Mouse (Mus musculus) embryonic facial prominence, embryonic 11.5 days (tissue): Measurements from ENCODE around the gene Fam13c. TPM values are rescaled to one million over a fixed set of nuclear protein-coding genes. Genes with fewer than 3 reads are reported as not detected.

ENCODE experiments used
- ATAC-seq: fragments of 200-750 bp; cut with Nextera tagmentation; replicated peaks from 2 replicates; pipeline ENCODE4 v1.8.0; 2017; ENCODE audit warnings: low read depth; ENCODE audit not compliant: insufficient number of reproducible peaks, low FRiP score, low TSS enrichment
- DNase-seq: peaks from one replicate; pipeline ENCODE4 v3.0.0-alpha.2; 2015; ENCODE audit warnings: low spot score
- H3K27ac ChIP-seq: fragments of 300-500 bp; sonication (generic); replicated peaks from 2 replicates; pipeline ENCODE4 v1.5.1; 2014; ENCODE audit warnings: mild to moderate bottlenecking, low read depth, low read length, control low read depth
- H3K27me3 ChIP-seq: fragments of 300-500 bp; sonication (generic); 2 replicates; pipeline ENCODE4 v1.6.1; 2014; ENCODE audit warnings: mild to moderate bottlenecking, low read length, moderate library complexity, mixed read lengths; ENCODE audit not compliant: control insufficient read depth, insufficient read depth
- H3K36me3 ChIP-seq: fragments of 300-500 bp; sonication (generic); replicated peaks from 2 replicates; pipeline ENCODE4 v1.6.1; 2014; ENCODE audit warnings: low read depth, mild to moderate bottlenecking, low read length, moderate library complexity, mixed read lengths; ENCODE audit not compliant: control insufficient read depth, insufficient read depth
- H3K4me1 ChIP-seq: fragments of 300-500 bp; sonication (generic); 2 replicates; pipeline ENCODE4 v1.6.1; 2014; ENCODE audit warnings: low read length, mixed read lengths; ENCODE audit not compliant: control insufficient read depth, insufficient read depth
- H3K4me2 ChIP-seq: fragments of 300-500 bp; sonication (generic); 2 replicates; pipeline ENCODE4 v1.6.1; 2014; ENCODE audit warnings: low read depth, mild to moderate bottlenecking, control low read depth, low read length, moderate library complexity
- H3K4me3 ChIP-seq: fragments of 300-500 bp; sonication (generic); 2 replicates; pipeline ENCODE4 v1.5.1; 2014; ENCODE audit warnings: low read depth, low read length, control low read depth
- H3K9ac ChIP-seq: fragments of 300-500 bp; sonication (generic); replicated peaks from 2 replicates; pipeline ENCODE4 v1.6.1; 2014; ENCODE audit warnings: mild to moderate bottlenecking, control low read depth, low read length
- H3K9me3 ChIP-seq: fragments of 300-500 bp; sonication (generic); replicated peaks from 2 replicates; pipeline ENCODE4 v1.6.1; 2016; ENCODE audit warnings: mild to moderate bottlenecking, low read length, inconsistent platforms, mixed read lengths; ENCODE audit not compliant: control insufficient read depth
- WGBS: fragments of 180-500 bp; shearing (Covaris S2); extraction: QIAGEN DNeasy Blood & Tissue Kit; methylation state at CpG from one replicate; pipeline ENCODE4 v1.1.7; 2014; 5-methylcytosine and 5-hydroxymethylcytosine counted together
- polyA plus RNA-seq: library from polyadenylated mRNA; unstranded; fragments of >200 nt; fragmentation: Nextera tagmentation; extraction: Ambion mirVana; gene quantifications from 2 replicates; pipeline ENCODE4 v1.2.1, GENCODE M21; 2014

Fam13c gene
- polyA plus RNA-seq, 1 experiment from 2014 or later, result 11.4 TPM

DNA sequence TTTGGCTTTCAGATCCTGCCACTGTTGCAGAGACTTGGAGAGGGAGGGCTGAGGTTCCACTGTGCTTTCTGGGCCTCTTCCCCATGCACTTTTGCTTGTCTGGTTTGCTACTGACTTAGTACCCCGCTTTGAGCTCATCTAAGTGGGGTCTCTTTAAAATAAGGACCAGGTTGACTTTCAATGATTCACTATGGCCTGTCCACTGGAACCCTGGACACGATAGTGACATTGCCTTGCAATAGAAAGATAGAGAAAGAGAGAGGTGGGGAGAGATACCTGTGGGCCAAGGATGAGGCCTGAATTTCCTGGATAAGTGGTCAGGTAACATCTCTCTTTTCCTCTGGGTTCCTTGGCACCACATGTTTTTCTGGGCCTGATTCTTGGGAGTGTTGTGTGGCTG, 1.9 kb downstream of the Fam13c start:
- Histone ChIP-seq H3K4me1 (no peaks in the 10 kb centered on the region), H3K9me3 (no peaks in the 10 kb centered on the region), H3K27ac (no peak overlapping the region), H3K9ac (no peak overlapping the region), H3K4me3 (no peak overlapping the region), H3K27me3 (no peaks in the 10 kb centered on the region), H3K36me3 (no peaks in the 10 kb centered on the region), H3K4me2 (no peak overlapping the region)
- 88% methylated on average over 2 of the region's 2 CpGs for WGBS
- no peak for ATAC-seq
- no peak for DNase-seq

GRCm38 (mm10) chr10:70442623-70443022, 2.3 kb downstream of the Fam13c start:
- Histone ChIP-seq H3K36me3 (no peaks in the 10 kb centered on the region), H3K4me2 (no peak overlapping the region), H3K9ac (no peak overlapping the region), H3K4me3 (no peak overlapping the region), H3K9me3 (no peaks in the 10 kb centered on the region), H3K4me1 (no peaks in the 10 kb centered on the region), H3K27ac (no peak overlapping the region), H3K27me3 (no peaks in the 10 kb centered on the region)
- ATAC-seq (no peak), DNase-seq (no peak)
- 77% methylated on average over 5 of the region's 5 CpGs for WGBS

GRCm38 (mm10) chr10:70447787-70448186, 7.5 kb downstream of the Fam13c start:
- no peak for DNase-seq

DNA sequence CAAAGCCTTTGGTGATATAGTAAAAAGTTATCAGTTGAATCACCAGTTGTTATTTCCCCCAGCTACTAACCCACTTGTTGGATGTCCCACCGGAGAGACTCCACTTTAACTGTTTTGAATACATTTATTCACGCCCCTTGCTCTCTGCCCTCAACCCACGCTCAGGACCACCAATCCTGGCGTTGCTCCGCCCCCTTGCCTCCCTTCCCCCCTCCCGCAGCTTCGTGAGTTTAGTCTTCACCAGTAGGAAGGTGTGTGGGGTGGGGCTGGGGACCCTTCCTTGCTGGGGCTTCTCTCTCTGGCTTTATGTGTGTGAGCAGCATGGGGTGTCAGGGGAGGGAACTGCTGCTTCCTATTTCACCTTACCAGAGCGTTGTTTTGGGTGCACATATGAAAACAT, 8.9 kb downstream of the Fam13c start:
- ATAC-seq (no peak), DNase-seq (no peak)
- Histone ChIP-seq H3K36me3 (no peaks in the 10 kb centered on the region), H3K4me3 (no peak overlapping the region), H3K27ac (no peak overlapping the region), H3K9me3 (no peaks in the 10 kb centered on the region), H3K9ac (no peak overlapping the region), H3K4me1 (no peaks in the 10 kb centered on the region), H3K4me2 (no peak overlapping the region), H3K27me3 (no peaks in the 10 kb centered on the region)
- 27% methylated on average over 8 of the region's 8 CpGs for WGBS

More at GRCm38 (mm10) chr10:70447787-70448186, 7.5 kb downstream of the Fam13c start:
- WGBS, result 73% methylated on average over 4 of the region's 4 CpGs
- Histone ChIP-seq H3K27ac (no peak overlapping the region), H3K9ac (no peak overlapping the region), H3K27me3 (no peaks in the 10 kb centered on the region), H3K9me3 (no peaks in the 10 kb centered on the region), H3K4me1 (no peaks in the 10 kb centered on the region), H3K4me3 (no peak overlapping the region), H3K36me3 (no peaks in the 10 kb centered on the region), H3K4me2 (no peak overlapping the region)
- ATAC-seq, result no peak

DNA sequence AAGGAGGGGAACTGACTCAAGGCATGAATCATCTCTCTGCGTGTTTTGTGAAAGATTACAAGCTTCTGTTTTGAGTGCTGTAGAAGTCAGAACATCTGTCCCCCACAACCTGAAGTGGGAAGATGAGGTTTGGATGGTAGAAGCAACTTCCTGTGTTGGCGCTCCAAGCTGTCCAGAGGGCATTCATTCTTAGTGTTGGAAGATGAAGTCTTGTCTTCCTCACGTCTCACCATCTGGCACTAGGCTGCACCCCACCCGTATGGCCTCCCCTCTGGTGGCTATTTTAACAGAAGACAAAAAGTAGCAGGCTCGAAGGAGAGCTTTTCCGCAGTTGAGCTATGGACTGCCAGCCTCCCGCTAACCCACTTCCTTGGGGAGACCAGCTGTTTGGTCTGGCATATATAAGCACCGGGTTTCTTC, 15.6 kb downstream of the Fam13c start:
- 93% methylated on average over 8 of the region's 8 CpGs for WGBS
- no peaks in the 10 kb centered on the region for H3K4me1 ChIP-seq
- ATAC-seq, result no peak
- no peak overlapping the region for H3K4me3 ChIP-seq
- H3K27ac ChIP-seq, result no peak overlapping the region
- H3K27me3 ChIP-seq, result no peaks in the 10 kb centered on the region
- no peak overlapping the region for H3K4me2 ChIP-seq
- no peaks in the 10 kb centered on the region for H3K36me3 ChIP-seq
- no peak for DNase-seq
- H3K9me3 ChIP-seq, result no peaks in the 10 kb centered on the region
- H3K9ac ChIP-seq, result no peak overlapping the region

GRCm38 (mm10) chr10:70458574-70459263, 18.4 kb downstream of the Fam13c start:
- H3K27ac ChIP-seq, result no peak overlapping the region
- no peak overlapping the region for H3K4me3 ChIP-seq
- no peak for ATAC-seq
- no peak for DNase-seq
- no peak overlapping the region for H3K9ac ChIP-seq
- no peaks in the 10 kb centered on the region for H3K36me3 ChIP-seq
- 59% methylated on average over 11 of the region's 11 CpGs for WGBS
- no peaks in the 10 kb centered on the region for H3K9me3 ChIP-seq
- no peaks in the 10 kb centered on the region for H3K4me1 ChIP-seq
- no peaks in the 10 kb centered on the region for H3K27me3 ChIP-seq
- no peak overlapping the region for H3K4me2 ChIP-seq

DNA sequence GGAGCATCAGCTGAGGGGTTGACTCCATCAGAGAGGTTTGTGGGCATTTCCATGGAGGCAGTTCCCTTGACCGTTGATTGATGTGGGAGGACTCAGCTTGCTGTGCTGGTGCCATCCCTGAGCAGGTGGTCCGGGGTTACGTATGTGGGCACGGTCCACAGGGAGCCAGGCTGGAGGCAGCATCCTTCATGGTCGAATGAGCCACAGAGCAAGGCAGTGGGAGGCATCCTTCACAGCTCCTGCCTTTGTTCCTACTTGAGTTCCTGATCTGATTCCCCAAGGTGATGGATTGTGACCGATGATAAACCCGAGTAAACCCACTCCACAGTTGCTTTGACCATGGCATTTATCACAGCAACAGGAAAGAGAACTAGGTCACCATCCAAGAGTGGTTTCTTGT, 25.4 kb downstream of the Fam13c start:
- DNase-seq (no peak), ATAC-seq (no peak)
- Histone ChIP-seq H3K27me3 (no peaks in the 10 kb centered on the region), H3K4me1 (no peaks in the 10 kb centered on the region), H3K9ac (no peak overlapping the region), H3K9me3 (no peaks in the 10 kb centered on the region), H3K27ac (no peak overlapping the region), H3K36me3 (no peaks in the 10 kb centered on the region; the same call in 1 of the 2 replicates), H3K4me2 (no peak overlapping the region), H3K4me3 (no peak overlapping the region)
- WGBS, result 80% methylated on average over 7 of the region's 7 CpGs

GRCm38 (mm10) chr10:70470836-70471235, 30.6 kb downstream of the Fam13c start:
- H3K27me3 ChIP-seq, result no peaks in the 10 kb centered on the region

More at GRCm38 (mm10) chr10:70470836-70471235, 30.6 kb downstream of the Fam13c start:
- no peak for DNase-seq
- H3K36me3 ChIP-seq, result no peaks in the 10 kb centered on the region
- H3K9ac ChIP-seq, result no peak overlapping the region
- H3K4me2 ChIP-seq, result no peak overlapping the region
- H3K4me3 ChIP-seq, result no peak overlapping the region
- no peaks in the 10 kb centered on the region for H3K9me3 ChIP-seq
- no peaks in the 10 kb centered on the region for H3K4me1 ChIP-seq
- WGBS, result 93% methylated on average over 1 of the region's 1 CpGs
- no peak overlapping the region for H3K27ac ChIP-seq
- no peak for ATAC-seq
